Mouse (Mus musculus): ENCODE results near the gene Orai2. TPM values are rescaled to one million over a fixed set of nuclear protein-coding genes. Genes with fewer than 3 reads are reported as not detected.

Orai2 gene
- polyA plus RNA-seq (2015; fragmentation: Nextera tagmentation; extraction: Ambion mirVana) = 11.2 and 14.0 TPM in 2 replicates

GRCm38 (mm10) chr5:136170512-136171362 lies at the start of gene Orai2:
Gene Orai2, minus strand, starts transcription at chr5:136170713.
- H3K4me2 ChIP-seq (replicated peaks; ENCODE audit: low read depth, low read length) = peak within 1 kb of the TSS; percentile 82
- 3% methylated on average over 38 of the region's 49 CpGs for WGBS
- no peaks in the 10 kb centered on the region for H3K27me3 ChIP-seq (replicated peaks; ENCODE audit: insufficient read depth, low read length)
- H3K4me3 ChIP-seq (ENCODE audit: low read depth, low read length) = peak within 1 kb of the TSS; percentile 48
- H3K4me1 ChIP-seq (ENCODE audit: insufficient read depth, low read depth, low read length) = peaks cover 16% of the 10 kb centered on the region; the same call in 1 of the 2 replicates
- DNase-seq (ENCODE audit: low spot score) = peak; percentile 75
- TF ChIP-seq CTCF (IDR thresholded peaks at IDR 0.05) (no peak), EP300 (IDR thresholded peaks at IDR 0.05) (no peak)
- H3K27ac ChIP-seq (ENCODE audit: low read length) = peak within 1 kb of the TSS; percentile 78
- peak; percentile 73 for ATAC-seq
- peak within 1 kb of the TSS; percentile 43; the same call in 1 of the 2 replicates for H3K9ac ChIP-seq (replicated peaks; ENCODE audit: low read depth)
- no peaks in the 10 kb centered on the region for H3K9me3 ChIP-seq (ENCODE audit: low read length)
- no peaks in the 10 kb centered on the region for H3K36me3 ChIP-seq (ENCODE audit: insufficient read depth, low read length)

GRCm38 (mm10) chr5:136218585-136218984 lies 48.1 kb upstream of the Orai2 start:
- Histone ChIP-seq H3K9me3 (ENCODE audit: low read length) (no peaks in the 10 kb centered on the region), H3K9ac (replicated peaks; ENCODE audit: low read depth) (no peak overlapping the region), H3K4me3 (ENCODE audit: low read depth, low read length) (no peak overlapping the region), H3K4me2 (replicated peaks; ENCODE audit: low read depth, low read length) (no peak overlapping the region), H3K27me3 (replicated peaks; ENCODE audit: insufficient read depth, low read length) (no peaks in the 10 kb centered on the region), H3K27ac (ENCODE audit: low read length) (no peak overlapping the region), H3K4me1 (ENCODE audit: insufficient read depth, low read depth, low read length) (no peaks in the 10 kb centered on the region), H3K36me3 (ENCODE audit: insufficient read depth, low read length) (no peaks in the 10 kb centered on the region)
- 85% methylated on average over 12 of the region's 12 CpGs for WGBS
- ATAC-seq = no peak
- TF ChIP-seq CTCF (IDR thresholded peaks at IDR 0.05) = no peak
- no peak for TF ChIP-seq EP300 (IDR thresholded peaks at IDR 0.05)
- no peak for DNase-seq (ENCODE audit: low spot score)

DNA sequence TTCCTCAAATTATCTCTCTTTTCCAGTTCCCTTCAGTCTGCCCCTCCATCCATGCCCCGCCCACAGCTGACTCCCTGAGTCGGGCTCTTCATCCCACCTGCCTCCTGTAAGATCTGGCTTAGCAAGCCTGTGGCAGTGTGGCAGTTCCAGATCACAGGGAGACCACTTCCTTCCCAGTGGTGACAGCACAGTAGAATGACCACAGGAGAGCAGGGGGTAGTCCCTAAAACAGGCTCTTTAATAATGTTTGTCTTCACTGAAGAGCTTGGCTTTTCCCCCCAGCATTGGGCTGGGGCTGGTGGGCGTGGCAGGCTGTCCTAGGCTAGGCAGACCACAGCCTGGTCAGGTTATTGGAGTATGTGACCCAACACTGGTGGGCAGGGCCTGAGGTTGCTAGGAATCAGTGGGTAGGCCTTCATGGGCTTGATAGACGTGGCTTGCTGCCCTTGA lies 47.4 kb upstream of the Orai2 start:
- 62% methylated on average over 4 of the region's 4 CpGs for WGBS
- H3K9me3 ChIP-seq (ENCODE audit: low read length) = no peaks in the 10 kb centered on the region
- H3K36me3 ChIP-seq (ENCODE audit: insufficient read depth, low read length) = no peaks in the 10 kb centered on the region
- H3K4me2 ChIP-seq (replicated peaks; ENCODE audit: low read depth, low read length) = no peak overlapping the region
- H3K27ac ChIP-seq (ENCODE audit: low read length) = no peak overlapping the region
- H3K4me3 ChIP-seq (ENCODE audit: low read depth, low read length) = no peak overlapping the region
- no peak for DNase-seq (ENCODE audit: low spot score)
- H3K27me3 ChIP-seq (replicated peaks; ENCODE audit: insufficient read depth, low read length) = no peaks in the 10 kb centered on the region
- TF ChIP-seq EP300 (IDR thresholded peaks at IDR 0.05) (no peak), CTCF (IDR thresholded peaks at IDR 0.05) (no peak)
- peak; percentile 16; the same call in 1 of the 2 replicates for ATAC-seq
- no peak overlapping the region for H3K9ac ChIP-seq (replicated peaks; ENCODE audit: low read depth)
- no peaks in the 10 kb centered on the region for H3K4me1 ChIP-seq (ENCODE audit: insufficient read depth, low read depth, low read length)

- DNase-seq (ENCODE audit: low spot score) = peak; percentile 73
- 65% methylated on average over 18 of the region's 18 CpGs for WGBS
- H3K27me3 ChIP-seq (replicated peaks; ENCODE audit: insufficient read depth, low read length) = no peaks in the 10 kb centered on the region
- TF ChIP-seq EP300 (IDR thresholded peaks at IDR 0.05) (peak; percentile 43; the same call in 1 of the 2 replicates), CTCF (IDR thresholded peaks at IDR 0.05) (no peak)
- no peak overlapping the region for H3K4me3 ChIP-seq (ENCODE audit: low read depth, low read length)
- H3K36me3 ChIP-seq (ENCODE audit: insufficient read depth, low read length) = no peaks in the 10 kb centered on the region
- H3K9me3 ChIP-seq (ENCODE audit: low read length) = no peaks in the 10 kb centered on the region
- H3K4me2 ChIP-seq (replicated peaks; ENCODE audit: low read depth, low read length) = no peak overlapping the region
- peak; percentile 63 for ATAC-seq
- H3K9ac ChIP-seq (replicated peaks; ENCODE audit: low read depth) = no peak overlapping the region
- H3K27ac ChIP-seq (ENCODE audit: low read length) = no peak overlapping the region
- H3K4me1 ChIP-seq (ENCODE audit: insufficient read depth, low read depth, low read length) = no peaks in the 10 kb centered on the region
Measured at GRCm38 (mm10) chr5:136217004-136217665, 46.6 kb upstream of the Orai2 start.

DNA sequence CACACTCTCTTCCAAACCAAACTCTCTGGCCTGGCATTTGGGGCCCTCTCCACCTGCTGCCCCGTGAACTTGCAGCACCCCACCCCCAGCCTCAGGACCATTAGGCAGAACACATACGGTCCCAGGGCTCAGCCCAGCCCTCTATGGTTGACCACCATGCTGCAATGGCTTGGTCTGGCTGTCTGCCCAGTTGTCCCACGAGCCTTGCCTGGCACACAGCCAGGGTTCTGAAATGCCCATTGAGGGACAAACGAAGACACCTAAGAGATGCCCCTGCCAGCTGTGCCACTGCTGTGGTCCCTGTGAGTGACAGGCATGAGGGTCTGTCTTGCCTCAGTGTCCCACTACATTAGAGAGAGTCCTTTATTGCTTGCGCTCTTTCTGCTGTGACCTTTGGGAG lies 45.4 kb upstream of the Orai2 start:
- TF ChIP-seq CTCF (IDR thresholded peaks at IDR 0.05) = no peak
- TF ChIP-seq EP300 (IDR thresholded peaks at IDR 0.05) = no peak
- DNase-seq (ENCODE audit: low spot score) (no peak), ATAC-seq (no peak)
- Histone ChIP-seq H3K9me3 (ENCODE audit: low read length) (no peaks in the 10 kb centered on the region), H3K4me2 (replicated peaks; ENCODE audit: low read depth, low read length) (no peak overlapping the region), H3K4me1 (ENCODE audit: insufficient read depth, low read depth, low read length) (no peaks in the 10 kb centered on the region), H3K36me3 (ENCODE audit: insufficient read depth, low read length) (no peaks in the 10 kb centered on the region), H3K27ac (ENCODE audit: low read length) (no peak overlapping the region), H3K4me3 (ENCODE audit: low read depth, low read length) (no peak overlapping the region), H3K9ac (replicated peaks; ENCODE audit: low read depth) (no peak overlapping the region), H3K27me3 (replicated peaks; ENCODE audit: insufficient read depth, low read length) (no peaks in the 10 kb centered on the region)
- 44% methylated on average over 5 of the region's 5 CpGs for WGBS

GRCm38 (mm10) chr5:136215211-136215610 lies 44.7 kb upstream of the Orai2 start:
- no peaks in the 10 kb centered on the region for H3K9me3 ChIP-seq (ENCODE audit: low read length)
- H3K27ac ChIP-seq (ENCODE audit: low read length) = no peak overlapping the region
- H3K27me3 ChIP-seq (replicated peaks; ENCODE audit: insufficient read depth, low read length) = no peaks in the 10 kb centered on the region
- no peaks in the 10 kb centered on the region for H3K4me1 ChIP-seq (ENCODE audit: insufficient read depth, low read depth, low read length)
- WGBS = 89% methylated on average over 3 of the region's 3 CpGs
- no peak overlapping the region for H3K4me3 ChIP-seq (ENCODE audit: low read depth, low read length)
- DNase-seq (ENCODE audit: low spot score) (no peak), ATAC-seq (no peak)
- no peaks in the 10 kb centered on the region for H3K36me3 ChIP-seq (ENCODE audit: insufficient read depth, low read length)
- H3K4me2 ChIP-seq (replicated peaks; ENCODE audit: low read depth, low read length) = no peak overlapping the region
- TF ChIP-seq EP300 (IDR thresholded peaks at IDR 0.05) = no peak
- peak; percentile 42 for TF ChIP-seq CTCF (IDR thresholded peaks at IDR 0.05)
- H3K9ac ChIP-seq (replicated peaks; ENCODE audit: low read depth) = no peak overlapping the region
